Mouse (Mus musculus) forebrain, postnatal 0 days (tissue): ENCODE results near the gene Bcl9l. TPM values are rescaled to one million over a fixed set of nuclear protein-coding genes. Genes with fewer than 3 reads are reported as not detected.
A peak's percentile ranks its signal among the peaks of the same experiment; 100 is the strongest.
"Not testable (repeated sequence)": the region's sequence is repeated elsewhere in the genome, so short reads cannot be mapped to it uniquely, and the experiment has no call there.

ENCODE experiments used
- ATAC-seq: fragments of 200-750 bp; cut with Nextera tagmentation; 2 replicates; pipeline ENCODE4 v1.8.0; 2017; ENCODE audit warnings: mild to moderate bottlenecking, moderate library complexity
- DNase-seq: peaks from one replicate; pipeline ENCODE4 v3.0.0-alpha.2; 2015
- H3K27ac ChIP-seq: fragments of 300-500 bp; sonication (generic); 2 replicates; pipeline ENCODE4 v1.5.1; 2014; ENCODE audit warnings: low read depth, mild to moderate bottlenecking, antibody characterized with exemption, low read length, moderate library complexity, mixed read lengths
- H3K27me3 ChIP-seq: fragments of 300-500 bp; sonication (generic); 2 replicates; pipeline ENCODE4 v1.6.1; 2014; ENCODE audit warnings: mild to moderate bottlenecking, low read length, mixed read lengths; ENCODE audit not compliant: insufficient read depth
- H3K36me3 ChIP-seq: fragments of 300-500 bp; sonication (generic); 2 replicates; pipeline ENCODE4 v1.6.1; 2014; ENCODE audit warnings: mild to moderate bottlenecking, moderate library complexity; ENCODE audit not compliant: insufficient read depth
- H3K4me1 ChIP-seq: fragments of 300-500 bp; sonication (generic); 2 replicates; pipeline ENCODE4 v1.6.1; 2014; ENCODE audit warnings: antibody characterized with exemption; ENCODE audit not compliant: insufficient read depth
- H3K4me2 ChIP-seq: fragments of 300-500 bp; sonication (generic); 2 replicates; pipeline ENCODE4 v1.6.1; 2014; ENCODE audit warnings: low read depth, mild to moderate bottlenecking, moderate library complexity
- H3K4me3 ChIP-seq: fragments of 300-500 bp; sonication (generic); 2 replicates; pipeline ENCODE4 v1.5.1; 2014; ENCODE audit warnings: low read depth, low read length, mixed read lengths
- H3K9ac ChIP-seq: fragments of 300-500 bp; sonication (generic); 2 replicates; pipeline ENCODE4 v1.6.1; 2014; ENCODE audit warnings: mild to moderate bottlenecking
- H3K9me3 ChIP-seq: fragments of 300-500 bp; sonication (generic); 2 replicates; pipeline ENCODE4 v1.6.1; 2016; ENCODE audit warnings: low read length
- CTCF ChIP-seq: sonication (generic); IDR thresholded peaks from 2 replicates; pipeline ENCODE4 v1.5.1; 2016; ENCODE audit warnings: antibody characterized with exemption, control low read depth, low read depth
- WGBS: fragments of 180-500 bp; shearing (Covaris S2); extraction: QIAGEN DNeasy Blood & Tissue Kit; methylation state at CpG from one replicate; pipeline ENCODE4 v1.1.7; 2014; 5-methylcytosine and 5-hydroxymethylcytosine counted together
- polyA plus RNA-seq: library from polyadenylated mRNA; unstranded; fragments of >200 nt; fragmentation: Nextera tagmentation; extraction: Ambion mirVana; gene quantifications from 2 replicates; pipeline ENCODE4 v1.2.1, GENCODE M21; 2015
- total RNA-seq: library from RNA; depleted of rRNA; stranded (reverse); fragments of >200 nt; gene quantifications from 2 replicates; pipeline ENCODE4 v1.2.3, GENCODE M21; 2014; rRNA removed

Gene Bcl9l
- total RNA-seq = 29.2 and 38.7 TPM in 2 replicates
- 9.3 and 13.0 TPM in 2 replicates for polyA plus RNA-seq

GRCm38 (mm10) chr9:44482552-44482951 is at the start of gene Bcl9l:
TSS of gene Bcl9l (plus strand) at chr9:44482825.
- no peaks in the 10 kb centered on the region for H3K9me3 ChIP-seq
- peak within 1 kb of the TSS; percentile 93 for H3K4me2 ChIP-seq
- ATAC-seq = peak; percentile 85
- peaks cover 36% of the 10 kb centered on the region for H3K4me1 ChIP-seq
- H3K27me3 ChIP-seq = no peaks in the 10 kb centered on the region
- no peaks in the 10 kb centered on the region for H3K36me3 ChIP-seq
- peak within 1 kb of the TSS; percentile 95 for H3K4me3 ChIP-seq
- peak within 1 kb of the TSS; percentile 97 for H3K27ac ChIP-seq
- TF ChIP-seq CTCF = peak; percentile 82
- peak; percentile 95 for DNase-seq
- WGBS = 1% methylated on average over 21 of the region's 31 CpGs
- H3K9ac ChIP-seq = peak within 1 kb of the TSS; percentile 97

- no peaks in the 10 kb centered on the region for H3K9me3 ChIP-seq
- no peak for DNase-seq
- TF ChIP-seq CTCF = no peak
- H3K4me1 ChIP-seq = no peaks in the 10 kb centered on the region
- H3K36me3 ChIP-seq = no peaks in the 10 kb centered on the region
- no peak overlapping the region for H3K27ac ChIP-seq
- no peak overlapping the region for H3K9ac ChIP-seq
- H3K4me2 ChIP-seq = no peak overlapping the region
- WGBS = 86% methylated on average over 6 of the region's 6 CpGs
- H3K4me3 ChIP-seq = no peak overlapping the region
- ATAC-seq = no peak
- H3K27me3 ChIP-seq = no peaks in the 10 kb centered on the region
Observed at GRCm38 (mm10) chr9:44435747-44436146, 46.9 kb upstream of the Bcl9l start.

DNA sequence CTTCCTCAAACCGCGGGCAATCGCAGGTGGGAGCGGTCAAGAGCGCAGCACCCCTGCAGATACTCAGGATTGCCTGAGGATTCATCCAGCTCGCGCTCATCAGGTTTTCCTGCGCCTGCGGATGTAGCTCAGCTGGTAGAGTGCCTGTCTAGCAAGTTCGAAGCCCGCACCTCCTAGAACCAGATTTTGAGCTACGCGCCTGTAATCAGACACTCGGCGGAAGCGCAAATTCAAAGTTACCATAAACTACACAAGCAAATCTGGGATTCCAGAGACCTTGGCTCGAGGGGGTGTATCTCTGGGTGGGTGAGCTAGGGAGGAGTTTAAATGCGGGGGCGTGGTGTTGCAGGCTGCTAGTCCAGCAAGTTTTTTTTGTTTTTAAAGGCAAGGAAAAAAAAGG is 41.7 kb upstream of the Bcl9l start, which contains the start of gene Foxr1:
TSS of gene Foxr1 (minus strand) at position 176 of the 400 bp plus-strand sequence.
- Histone ChIP-seq H3K4me3 (no peak within 1 kb of the TSS), H3K4me1 (no peaks in the 10 kb centered on the region), H3K9ac (no peak within 1 kb of the TSS), H3K27ac (no peak within 1 kb of the TSS), H3K36me3 (no peaks in the 10 kb centered on the region), H3K4me2 (no peak within 1 kb of the TSS), H3K9me3 (no peaks in the 10 kb centered on the region), H3K27me3 (no peaks in the 10 kb centered on the region)
- no peak for TF ChIP-seq CTCF
- ATAC-seq (no peak), DNase-seq (no peak)
- 80% methylated on average over 19 of the region's 19 CpGs for WGBS

DNA sequence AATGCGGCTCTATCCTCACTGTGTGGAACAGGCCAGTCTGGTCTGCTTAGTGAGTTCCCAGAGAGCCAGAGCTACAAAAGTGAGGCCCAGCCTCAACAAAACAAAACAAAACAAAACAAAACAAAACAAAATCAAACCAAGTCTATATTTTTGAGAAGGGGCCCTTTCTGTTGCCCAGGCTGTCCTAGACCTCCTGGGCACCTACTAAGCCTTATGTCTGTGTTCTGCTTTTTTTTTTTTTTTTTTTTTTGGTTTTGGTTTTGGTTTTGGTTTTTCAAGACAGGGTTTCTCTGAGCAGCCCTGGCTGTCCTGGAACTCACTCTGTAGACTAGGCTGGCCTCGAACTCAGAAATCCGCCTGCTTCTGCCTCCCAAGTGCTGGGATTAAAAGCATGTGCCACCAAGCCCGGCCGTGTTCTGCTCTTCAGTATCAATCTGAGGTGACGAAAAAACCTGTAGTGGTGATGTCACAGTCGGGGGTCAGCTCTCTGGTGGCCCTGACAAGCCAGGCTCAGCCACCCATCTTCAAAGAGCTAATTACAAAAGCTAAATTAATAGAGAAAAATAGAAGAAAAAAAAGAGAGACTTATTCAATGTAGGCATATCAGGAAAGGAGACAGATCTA is 38.1 kb upstream of the Bcl9l start:
- not testable (repeated sequence) for H3K4me2 ChIP-seq, H3K4me1 ChIP-seq, ATAC-seq, DNase-seq, H3K27ac ChIP-seq, H3K27me3 ChIP-seq, H3K4me3 ChIP-seq, H3K9ac ChIP-seq, H3K9me3 ChIP-seq, H3K36me3 ChIP-seq
- WGBS = 80% methylated on average over 7 of the region's 7 CpGs

DNA sequence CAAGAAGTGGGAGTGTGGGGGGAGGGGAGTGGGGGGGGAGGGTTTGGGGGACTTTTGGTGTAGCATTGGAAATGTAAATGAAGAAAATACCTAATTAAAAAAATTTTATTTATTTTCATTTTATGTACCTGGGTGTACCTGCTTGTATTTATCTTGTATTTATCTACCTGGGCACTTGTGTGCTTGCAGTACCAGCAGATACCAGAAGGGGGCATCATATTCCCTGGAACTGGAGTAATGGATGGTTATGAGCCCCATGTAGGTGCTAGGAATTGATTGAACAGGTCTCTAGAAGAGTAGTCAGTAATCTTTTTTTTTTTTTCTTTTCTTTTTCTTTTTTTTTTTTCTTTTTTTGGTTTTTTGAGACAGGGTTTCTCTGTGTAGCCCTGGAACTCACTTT is 32.2 kb upstream of the Bcl9l start:
- peak; percentile 28; the same call in 1 of the 2 replicates for TF ChIP-seq CTCF
- no peak for DNase-seq

DNA sequence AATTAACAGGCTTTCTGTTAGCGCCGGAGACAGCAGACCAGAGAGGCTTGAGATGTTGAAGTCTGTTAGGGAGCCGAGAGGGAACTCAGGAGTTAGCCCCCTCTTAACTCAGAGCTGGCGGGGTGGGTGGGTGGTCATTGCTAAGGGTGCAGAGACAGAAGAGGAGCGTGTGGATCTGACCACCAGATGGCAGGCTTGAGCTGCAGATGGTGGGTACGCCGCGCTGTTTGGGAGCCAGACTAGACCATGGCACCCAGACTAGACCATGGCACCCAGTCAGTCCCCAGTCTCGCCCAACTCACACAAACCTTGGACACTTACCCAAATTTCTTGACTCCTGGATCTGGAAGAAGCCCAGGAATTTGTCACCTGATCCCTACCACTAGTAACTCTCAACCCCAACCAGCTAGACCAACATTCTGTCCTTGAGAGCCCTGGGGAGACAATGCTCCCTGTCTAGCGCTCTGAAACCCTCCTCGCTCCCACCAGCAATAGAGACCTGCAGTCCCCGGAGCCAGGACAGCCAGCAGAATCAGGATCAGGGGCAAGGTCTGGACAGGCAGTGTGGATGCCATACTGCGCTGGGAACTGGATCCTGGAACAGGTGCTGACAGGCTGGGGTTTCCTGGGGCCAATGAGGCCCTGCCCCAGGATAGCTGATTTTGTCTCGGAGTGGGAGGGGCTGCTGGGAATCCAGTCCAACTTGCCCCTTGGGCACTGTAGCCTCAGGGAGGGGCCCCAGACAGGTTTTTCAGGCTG is 28.3 kb upstream of the Bcl9l start:
- Histone ChIP-seq H3K27ac (no peak overlapping the region), H3K36me3 (no peaks in the 10 kb centered on the region), H3K4me3 (no peak overlapping the region), H3K9ac (no peak overlapping the region), H3K9me3 (no peaks in the 10 kb centered on the region), H3K27me3 (no peaks in the 10 kb centered on the region), H3K4me2 (no peak overlapping the region), H3K4me1 (peaks cover 17% of the 10 kb centered on the region)
- DNase-seq = peak; percentile 93
- TF ChIP-seq CTCF = peak; percentile 97
- WGBS = 10% methylated on average over 14 of the region's 14 CpGs
- peak; percentile 57 for ATAC-seq

More for the DNA sequence above, 32.2 kb upstream of the Bcl9l start:
- H3K9ac ChIP-seq = no peak overlapping the region
- no peaks in the 10 kb centered on the region for H3K27me3 ChIP-seq
- no peaks in the 10 kb centered on the region for H3K9me3 ChIP-seq
- H3K36me3 ChIP-seq = no peaks in the 10 kb centered on the region
- H3K27ac ChIP-seq = no peak overlapping the region
- H3K4me1 ChIP-seq = no peaks in the 10 kb centered on the region; the same call in 1 of the 2 replicates
- no peak overlapping the region for H3K4me3 ChIP-seq
- no peak for ATAC-seq
- no peak overlapping the region for H3K4me2 ChIP-seq

DNA sequence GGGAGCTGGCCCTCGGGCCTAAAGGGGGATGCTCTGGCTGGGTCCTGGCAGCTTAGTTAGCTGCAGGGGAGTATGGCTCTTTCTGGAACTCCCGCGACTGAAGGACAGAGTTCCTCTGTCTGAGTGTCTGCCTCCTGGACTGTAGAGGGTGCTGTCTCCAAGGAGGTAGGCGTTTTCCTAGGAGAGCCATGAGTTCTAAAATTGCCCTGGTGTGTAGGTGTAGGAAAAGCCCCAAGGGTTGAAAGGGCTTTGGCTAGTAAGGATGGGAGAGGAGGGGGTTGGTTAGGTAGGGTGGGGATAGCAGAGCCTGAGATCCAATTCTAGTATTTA is 27.8 kb upstream of the Bcl9l start, which contains the start of gene Upk2:
TSS of gene Upk2 (minus strand) at position 86 of the 330 bp plus-strand sequence.
- DNase-seq = peak; percentile 29
- Histone ChIP-seq H3K4me2 (no peak within 1 kb of the TSS), H3K27me3 (no peaks in the 10 kb centered on the region), H3K4me1 (peaks cover 17% of the 10 kb centered on the region), H3K27ac (no peak within 1 kb of the TSS), H3K4me3 (no peak within 1 kb of the TSS), H3K9ac (no peak within 1 kb of the TSS), H3K36me3 (no peaks in the 10 kb centered on the region), H3K9me3 (no peaks in the 10 kb centered on the region)
- TF ChIP-seq CTCF = peak; percentile 60
- WGBS = 36% methylated on average over 4 of the region's 4 CpGs
- ATAC-seq = no peak
